Mouse (Mus musculus) liver, embryonic 14.5 days (tissue): Measurements from ENCODE around the gene Glp2r. TPM values are rescaled to one million over a fixed set of nuclear protein-coding genes. Genes with fewer than 3 reads are reported as not detected.

Experiments
- ATAC-seq: fragments of 200-750 bp; cut with Nextera tagmentation; 2 replicates; pipeline ENCODE4 v1.8.0; 2017; ENCODE audit warnings: moderate number of reproducible peaks, mild to moderate bottlenecking, moderate library complexity; ENCODE audit not compliant: insufficient read depth
- DNase-seq, 3 experiments: peaks; one replicate each; pipeline ENCODE4 v3.0.0-alpha.2; 2012 to 2013; ENCODE audit warnings: low read depth in 3 of 3, low spot score in 3 of 3
- H3K27ac ChIP-seq: fragments of 300-500 bp; sonication (generic); 2 replicates; pipeline ENCODE4 v1.5.1; 2014; ENCODE audit warnings: moderate library complexity, mild to moderate bottlenecking, control low read depth, inconsistent platforms
- H3K27me3 ChIP-seq: fragments of 300-500 bp; sonication (generic); 2 replicates; pipeline ENCODE4 v1.6.1; 2014; ENCODE audit warnings: mild to moderate bottlenecking, low read length, moderate library complexity; ENCODE audit not compliant: control insufficient read depth, insufficient read depth
- H3K36me3 ChIP-seq: fragments of 300-500 bp; sonication (generic); replicated peaks from 2 replicates; pipeline ENCODE4 v1.6.1; 2014; ENCODE audit warnings: low read depth; ENCODE audit not compliant: control insufficient read depth, insufficient read depth
- H3K4me1 ChIP-seq, 2 experiments: fragments of 200-500 bp in 1 of 2; fragments of 300-500 bp in 1 of 2; sonication (generic) in 1 of 2; replicated peaks; 2 replicates each; pipeline ENCODE4 v1.6.1; 2012 to 2014; ENCODE audit warnings: antibody characterized with exemption in 1 of 2, inconsistent platforms in 1 of 2, low read length in 1 of 2; ENCODE audit not compliant: control insufficient read depth in 2 of 2, insufficient read depth in 2 of 2
- H3K4me2 ChIP-seq: fragments of 300-500 bp; sonication (generic); 2 replicates; pipeline ENCODE4 v1.6.1; 2014; ENCODE audit warnings: low read depth, mild to moderate bottlenecking, control low read depth, moderate library complexity
- H3K4me3 ChIP-seq, 2 experiments: fragments of 200-500 bp in 1 of 2; fragments of 300-500 bp in 1 of 2; sonication (generic) in 1 of 2; 2 replicates each; pipeline ENCODE4 v1.5.1; 2012 to 2014; ENCODE audit warnings: low read depth in 2 of 2, low read length in 2 of 2, mild to moderate bottlenecking in 2 of 2, control low read depth in 1 of 2, inconsistent platforms in 1 of 2, moderate library complexity in 1 of 2; ENCODE audit not compliant: insufficient read depth in 1 of 2
- H3K9ac ChIP-seq: fragments of 300-500 bp; sonication (generic); replicated peaks from 2 replicates; pipeline ENCODE4 v1.6.1; 2014; ENCODE audit warnings: mild to moderate bottlenecking, control low read depth, moderate library complexity
- H3K9me3 ChIP-seq: fragments of 300-500 bp; sonication (generic); 2 replicates; pipeline ENCODE4 v1.6.1; 2016; ENCODE audit warnings: low read length, mixed read lengths; ENCODE audit not compliant: control insufficient read depth
- CTCF ChIP-seq: IDR thresholded peaks from 2 replicates; pipeline ENCODE4 v1.5.1; 2016; ENCODE audit warnings: antibody characterized with exemption, low read depth, control low read depth
- EP300 ChIP-seq: IDR thresholded peaks from 2 replicates; pipeline ENCODE4 v1.6.1; 2016; ENCODE audit warnings: antibody characterized with exemption, low read depth
- WGBS: fragments of 180-500 bp; shearing (Covaris S2); extraction: QIAGEN DNeasy Blood & Tissue Kit; methylation state at CpG from one replicate; pipeline ENCODE4 v1.1.7; 2014; ENCODE audit not compliant: insufficient replicate concordance; 5-methylcytosine and 5-hydroxymethylcytosine counted together
- polyA plus RNA-seq, 2 experiments: library from polyadenylated mRNA; depleted of rRNA in 1 of 2; stranded (reverse) in 1 of 2; unstranded in 1 of 2; fragments of >200 nt; fragmentation: Nextera tagmentation in 1 of 2; extraction: Ambion mirVana in 1 of 2; gene quantifications; 2 replicates each; pipeline versions ENCODE4 v1.2.1 to v1.2.3; 2012 to 2014

The Glp2r gene
- polyA plus RNA-seq, 2 experiments: 0.21 to 0.30 TPM

DNA sequence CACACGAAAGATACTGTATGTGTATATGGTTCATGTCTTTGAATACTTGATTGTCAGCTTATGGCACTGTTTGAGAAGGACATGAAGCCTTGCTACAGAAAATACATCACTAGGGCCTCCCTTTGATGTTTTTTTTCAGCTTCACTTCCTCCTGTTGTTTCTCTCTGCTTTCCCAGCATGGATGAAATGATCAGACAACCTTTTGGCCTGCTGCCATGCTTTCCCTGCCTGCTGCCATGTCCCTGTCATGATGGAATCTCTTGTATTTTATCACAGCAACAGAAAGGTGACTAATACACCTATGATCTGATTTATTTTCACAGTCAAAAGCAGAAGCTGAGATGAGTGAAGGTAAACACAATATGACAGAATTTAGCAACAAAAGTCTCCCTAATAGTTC, 37.2 kb downstream of the Glp2r start:
- DNase-seq (no peak), ATAC-seq (no peak)
- Histone ChIP-seq H3K9me3 (no peaks in the 10 kb centered on the region), H3K27ac (no peak overlapping the region), H3K27me3 (no peaks in the 10 kb centered on the region), H3K9ac (no peak overlapping the region), H3K4me3 (no peak overlapping the region), H3K36me3 (no peaks in the 10 kb centered on the region), H3K4me1 (no peaks in the 10 kb centered on the region), H3K4me2 (no peak overlapping the region)
- 29% methylated on average over 1 of the region's 1 CpGs for WGBS
- TF ChIP-seq EP300 (no peak), CTCF (no peak)

GRCm38 (mm10) chr11:67731056-67731455, 39.9 kb downstream of the Glp2r start:
- H3K9me3 ChIP-seq: no peaks in the 10 kb centered on the region
- TF ChIP-seq CTCF (no peak), EP300 (no peak)
- no peaks in the 10 kb centered on the region for H3K27me3 ChIP-seq
- H3K27ac ChIP-seq: no peak overlapping the region
- H3K36me3 ChIP-seq: no peaks in the 10 kb centered on the region
- H3K9ac ChIP-seq: no peak overlapping the region
- ATAC-seq: no peak
- no peak overlapping the region for H3K4me2 ChIP-seq
- H3K4me1 ChIP-seq: no peaks in the 10 kb centered on the region
- no peak overlapping the region for H3K4me3 ChIP-seq
- 80% methylated on average over 2 of the region's 2 CpGs for WGBS
- DNase-seq: no peak

- no peaks in the 10 kb centered on the region for H3K36me3 ChIP-seq
- no peak overlapping the region for H3K4me2 ChIP-seq
- H3K4me1 ChIP-seq: no peaks in the 10 kb centered on the region
- no peak overlapping the region for H3K27ac ChIP-seq
- no peak overlapping the region for H3K4me3 ChIP-seq
- no peak for TF ChIP-seq CTCF
- no peak for TF ChIP-seq EP300
- DNase-seq: no peak
- no peak for ATAC-seq
- no peaks in the 10 kb centered on the region for H3K9me3 ChIP-seq
- H3K27me3 ChIP-seq: no peaks in the 10 kb centered on the region
- H3K9ac ChIP-seq: no peak overlapping the region
Observed at GRCm38 (mm10) chr11:67728726-67729125, 42.2 kb downstream of the Glp2r start.

GRCm38 (mm10) chr11:67727095-67727494, 43.9 kb downstream of the Glp2r start:
- 62% methylated on average over 6 of the region's 6 CpGs for WGBS
- no peak for DNase-seq
- H3K27me3 ChIP-seq: no peaks in the 10 kb centered on the region
- no peaks in the 10 kb centered on the region for H3K36me3 ChIP-seq
- H3K4me2 ChIP-seq: no peak overlapping the region
- no peaks in the 10 kb centered on the region for H3K9me3 ChIP-seq
- no peak overlapping the region for H3K9ac ChIP-seq
- ATAC-seq: no peak
- H3K4me1 ChIP-seq: peaks cover 0 to 2% of the 10 kb centered on the region in 2 experiments; a peak in 1 of 4 replicates
- TF ChIP-seq CTCF (no peak), EP300 (no peak)
- H3K4me3 ChIP-seq: no peak overlapping the region
- H3K27ac ChIP-seq: no peak overlapping the region

GRCm38 (mm10) chr11:67723231-67724013, 47.5 kb downstream of the Glp2r start:
- no peak overlapping the region for H3K4me2 ChIP-seq
- no peaks in the 10 kb centered on the region for H3K27me3 ChIP-seq
- peaks cover 0 to 8% of the 10 kb centered on the region in 2 experiments; a peak in 3 of 4 replicates for H3K4me1 ChIP-seq
- no peaks in the 10 kb centered on the region for H3K36me3 ChIP-seq
- H3K9ac ChIP-seq: no peak overlapping the region
- no peak for TF ChIP-seq CTCF
- TF ChIP-seq EP300: no peak
- no peaks in the 10 kb centered on the region for H3K9me3 ChIP-seq
- H3K4me3 ChIP-seq: no peak overlapping the region
- DNase-seq (no peak), ATAC-seq (no peak)
- no peak overlapping the region for H3K27ac ChIP-seq
- WGBS: 50% methylated on average over 8 of the region's 8 CpGs
